Mouse (Mus musculus): Measurements from ENCODE around the gene Nln. TPM values are rescaled to one million over a fixed set of nuclear protein-coding genes. Genes with fewer than 3 reads are reported as not detected.

The Nln gene
- total and polyA plus RNA-seq, 3 experiments: 15.4 to 229 (median 16.1) TPM

GRCm38 (mm10) chr13:104110526-104110925 lies 1.1 kb upstream of the Nln start:
- TF ChIP-seq GATA1 (IDR thresholded peaks at IDR 0.05; ENCODE audit: low read depth, low read length): no peak
- TF ChIP-seq ZNF384 (IDR thresholded peaks at IDR 0.05; ENCODE audit: low read depth, low read length): no peak
- Histone ChIP-seq H3K27me3 (ENCODE audit: control insufficient read depth in 1 of 2, insufficient read depth in 2 of 2, low read length in 2 of 2) (peaks cover 3 to 5% of the 10 kb centered on the region in 2 experiments; a peak in 3 of 4 replicates), H3K36me3 (ENCODE audit: control insufficient read depth in 1 of 2, insufficient read depth in 2 of 2, low read length in 2 of 2) (peaks cover 0 to 2% of the 10 kb centered on the region in 2 experiments; a peak in 1 of 4 replicates), H3K79me2 (ENCODE audit: control insufficient read depth, insufficient read depth, low read length, poor library complexity) (peaks cover 5% of the 10 kb centered on the region; the same call in 1 of the 2 replicates), H3K4me1 (ENCODE audit: control insufficient read depth in 1 of 2, insufficient read depth in 2 of 2, low read length in 2 of 2) (peaks cover 0 to 9% of the 10 kb centered on the region in 2 experiments; a peak in 1 of 4 replicates), H3K27ac (ENCODE audit: control insufficient read depth, low read depth, low read length) (no peak overlapping the region), H3K4me3 (ENCODE audit: control insufficient read depth in 1 of 2, insufficient read depth in 1 of 2, low read depth in 2 of 2, low read length in 2 of 2) (peak overlapping the region in 1 of 2 experiments; percentile 73; a peak in 1 of 4 replicates), H3K9ac (ENCODE audit: control insufficient read depth, low read depth, low read length, poor library complexity, severe bottlenecking) (no peak overlapping the region), H3K9me3 (replicated peaks; ENCODE audit: insufficient read depth, low read length) (no peaks in the 10 kb centered on the region)
- no peak for DNase-seq (ENCODE audit: low read depth, low spot score)

DNA sequence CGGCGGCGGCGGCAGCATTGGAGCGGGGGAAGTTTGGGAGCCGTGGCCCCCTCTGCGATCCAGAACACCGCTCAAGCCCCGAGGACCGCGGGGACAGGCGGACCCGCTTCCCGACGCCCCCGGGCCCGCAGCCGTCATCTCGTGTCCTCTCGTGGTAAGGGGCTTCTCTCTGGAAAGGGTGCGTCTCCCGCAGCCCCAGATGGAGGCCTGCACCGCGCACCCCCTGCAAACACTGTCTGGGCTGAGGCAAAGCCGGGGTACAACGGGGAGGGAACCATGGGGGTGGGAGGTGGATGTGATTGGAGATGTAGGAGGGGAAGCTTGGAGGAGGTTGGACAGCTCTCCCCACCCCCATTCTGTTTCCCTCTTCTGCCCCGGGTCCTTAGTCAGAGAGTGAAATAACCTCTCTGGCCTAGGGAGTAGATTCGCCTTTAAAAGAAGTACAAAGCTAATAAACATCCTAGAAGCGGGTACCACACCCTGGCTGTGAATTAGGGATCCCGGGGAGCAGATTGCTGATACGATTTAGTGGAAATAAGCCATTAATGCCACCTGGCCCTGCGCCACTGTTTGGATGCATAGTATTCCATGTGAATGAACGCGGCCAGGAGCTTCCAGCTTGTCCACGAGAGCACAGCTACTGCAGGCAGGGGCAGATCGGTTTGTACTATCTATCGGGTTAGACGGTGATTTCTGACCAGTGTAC lies 555 bp upstream of the Nln start:
- H3K9me3 ChIP-seq (replicated peaks; ENCODE audit: insufficient read depth, low read length): no peaks in the 10 kb centered on the region
- H3K27ac ChIP-seq (ENCODE audit: control insufficient read depth, low read depth, low read length): no peak overlapping the region
- H3K36me3 ChIP-seq (ENCODE audit: control insufficient read depth in 1 of 2, insufficient read depth in 2 of 2, low read length in 2 of 2): peaks cover 0 to 2% of the 10 kb centered on the region in 2 experiments; a peak in 1 of 4 replicates
- TF ChIP-seq HCFC1 (IDR thresholded peaks at IDR 0.05; ENCODE audit: low read depth, low read length): no peak
- no peak for TF ChIP-seq SIN3A (IDR thresholded peaks at IDR 0.05; ENCODE audit: low read length)
- TF ChIP-seq MAZ (IDR thresholded peaks at IDR 0.05; ENCODE audit: low read depth, low read length): no peak
- TF ChIP-seq RAD21 (IDR thresholded peaks at IDR 0.05; ENCODE audit: low read depth, low read length): no peak
- no peak for TF ChIP-seq KAT2A (conservative IDR thresholded peaks at IDR 0.05; ENCODE audit: low read depth, low read length)
- peak overlapping the region; percentile 37 for H3K9ac ChIP-seq (ENCODE audit: control insufficient read depth, low read depth, low read length, poor library complexity, severe bottlenecking)
- H3K4me3 ChIP-seq (ENCODE audit: control insufficient read depth in 1 of 2, insufficient read depth in 1 of 2, low read depth in 2 of 2, low read length in 2 of 2): peak overlapping the region; percentile 65 to 73
- peaks cover 3 to 5% of the 10 kb centered on the region in 2 experiments; a peak in 3 of 4 replicates for H3K27me3 ChIP-seq (ENCODE audit: control insufficient read depth in 1 of 2, insufficient read depth in 2 of 2, low read length in 2 of 2)
- peaks cover 0 to 9% of the 10 kb centered on the region in 2 experiments; a peak in 1 of 4 replicates for H3K4me1 ChIP-seq (ENCODE audit: control insufficient read depth in 1 of 2, insufficient read depth in 2 of 2, low read length in 2 of 2)
- peak; percentile 56 for DNase-seq (ENCODE audit: low read depth, low spot score)
- H3K79me2 ChIP-seq (ENCODE audit: control insufficient read depth, insufficient read depth, low read length, poor library complexity): peaks cover 5% of the 10 kb centered on the region; the same call in 1 of the 2 replicates

DNA sequence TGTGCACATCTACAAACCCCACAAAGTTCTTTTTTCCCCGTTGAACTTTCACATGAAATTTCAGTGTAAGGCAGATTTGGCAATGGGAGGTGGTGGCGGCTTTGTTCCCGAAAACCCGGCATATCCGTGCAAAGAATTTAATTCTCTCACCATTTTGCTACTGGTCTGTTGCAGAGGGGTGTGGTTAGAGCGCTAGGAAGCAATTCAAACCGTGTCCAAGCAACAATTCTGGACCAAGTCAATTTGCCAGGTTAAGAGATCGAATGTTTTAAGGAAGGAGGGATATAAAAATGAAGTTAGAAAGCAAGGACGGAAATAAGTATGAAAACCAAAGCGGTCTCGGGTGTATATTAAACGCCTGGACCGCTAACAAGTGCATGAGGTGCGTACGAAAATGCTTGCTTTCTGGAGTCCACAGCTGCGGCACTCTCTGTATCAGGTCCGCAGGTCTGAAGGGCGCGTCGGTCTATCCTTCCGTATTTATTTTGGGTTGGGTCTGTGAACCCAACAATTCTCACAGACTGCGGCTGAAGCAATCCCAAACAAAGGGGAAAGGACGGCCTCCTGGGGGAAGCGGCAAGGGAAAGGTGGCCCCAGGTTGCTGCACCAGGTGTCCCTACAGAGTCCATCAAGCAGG lies 645 bp downstream of the Nln start:
- peaks cover 0 to 9% of the 10 kb centered on the region in 2 experiments; a peak in 1 of 4 replicates for H3K4me1 ChIP-seq (ENCODE audit: control insufficient read depth in 1 of 2, insufficient read depth in 2 of 2, low read length in 2 of 2)
- peak overlapping the region; percentile 82 for H3K4me3 ChIP-seq (ENCODE audit: control insufficient read depth in 1 of 2, insufficient read depth in 1 of 2, low read depth in 2 of 2, low read length in 2 of 2)
- H3K9ac ChIP-seq (ENCODE audit: control insufficient read depth, low read depth, low read length, poor library complexity, severe bottlenecking): peak overlapping the region; percentile 78
- peak; percentile 70 for DNase-seq (ENCODE audit: low read depth, low spot score)
- TF ChIP-seq MYC (IDR thresholded peaks at IDR 0.05; ENCODE audit: low read depth, low read length) (0 out of 2 replicates have a peak, but pooled peaks have one; percentile 23), POLR2AphosphoS5 (IDR thresholded peaks at IDR 0.05; ENCODE audit: borderline replicate concordance, low read depth, low read length) (no peak), MAX (IDR thresholded peaks at IDR 0.05; ENCODE audit: low read length) (peak; percentile 38; the same call in 1 of the 2 replicates)
- H3K27me3 ChIP-seq (ENCODE audit: control insufficient read depth in 1 of 2, insufficient read depth in 2 of 2, low read length in 2 of 2): peaks cover 3 to 5% of the 10 kb centered on the region in 2 experiments; a peak in 3 of 4 replicates
- H3K27ac ChIP-seq (ENCODE audit: control insufficient read depth, low read depth, low read length): peak overlapping the region; percentile 25; the same call in 1 of the 2 replicates
- H3K79me2 ChIP-seq (ENCODE audit: control insufficient read depth, insufficient read depth, low read length, poor library complexity): peaks cover 5% of the 10 kb centered on the region; the same call in 1 of the 2 replicates
- no peaks in the 10 kb centered on the region for H3K9me3 ChIP-seq (replicated peaks; ENCODE audit: insufficient read depth, low read length)
- peaks cover 0 to 2% of the 10 kb centered on the region in 2 experiments; a peak in 1 of 4 replicates for H3K36me3 ChIP-seq (ENCODE audit: control insufficient read depth in 1 of 2, insufficient read depth in 2 of 2, low read length in 2 of 2)

Measured in MEL (cell line).